Mouse (Mus musculus): ENCODE results near the gene Ccn5. TPM values are rescaled to one million over a fixed set of nuclear protein-coding genes. Genes with fewer than 3 reads are reported as not detected.

Gene Ccn5
- polyA plus RNA-seq (2012; rRNA removed): 71.4 and 97.6 TPM in 2 replicates

DNA sequence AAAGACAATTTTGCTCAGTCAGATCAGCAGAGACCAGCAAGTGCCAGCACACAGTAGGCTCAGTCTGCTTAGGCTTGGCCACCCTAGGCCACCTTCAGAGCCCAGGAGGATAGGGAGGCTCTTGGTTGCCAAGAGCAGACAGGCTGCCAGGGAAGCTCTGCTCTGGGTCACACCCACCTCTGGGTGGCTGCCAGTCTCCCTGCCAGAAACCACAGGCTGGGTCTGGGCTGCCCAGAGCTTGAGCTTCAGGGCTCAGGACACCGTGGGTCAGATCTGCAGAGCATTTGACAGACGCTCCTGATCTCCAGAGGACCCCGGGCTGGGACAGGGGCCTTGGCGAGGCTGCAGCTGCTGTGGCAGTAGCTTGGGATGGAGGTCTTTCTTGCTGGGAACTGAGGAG is at the start of gene Ccn5:
Gene Ccn5 (plus strand): TSS at position 255 of the 400 bp plus-strand sequence.
- DNase-seq: peak; percentile 58
- peaks cover 2% of the 10 kb centered on the region; the same call in 1 of the 2 replicates for H3K4me1 ChIP-seq (ENCODE audit: control insufficient read depth, insufficient read depth, low read length)
- TF ChIP-seq POLR2A (IDR thresholded peaks at IDR 0.05; ENCODE audit: borderline replicate concordance, extremely low read depth, low read depth, low read length) (no peak), CTCF (IDR thresholded peaks at IDR 0.05; ENCODE audit: insufficient read depth, low read length) (no peak)
- peak within 1 kb of the TSS; percentile 23 for H3K4me3 ChIP-seq (replicated peaks; ENCODE audit: extremely low read depth, low read depth, low read length)
- 40% methylated on average over 4 of the region's 4 CpGs for WGBS

DNA sequence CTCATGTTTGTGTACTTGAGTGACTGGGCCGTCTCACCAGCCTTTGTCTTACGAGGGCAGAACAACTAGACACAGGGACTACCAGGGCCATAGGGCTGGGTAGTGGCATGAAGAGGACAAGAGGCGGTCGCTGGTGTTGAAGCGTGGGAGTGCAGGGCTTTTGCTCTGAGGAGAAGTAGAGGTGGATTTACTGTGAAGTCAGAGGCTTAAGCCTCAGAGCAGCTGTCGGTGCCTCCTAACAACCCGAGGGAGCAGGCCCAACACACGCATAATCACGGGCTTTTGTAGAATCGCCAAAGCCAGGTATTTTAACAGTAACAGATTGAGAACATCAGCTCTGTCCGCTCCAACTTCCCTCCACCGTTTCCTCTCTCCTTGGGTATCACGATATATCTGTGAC is 44.0 kb upstream of the Ccn5 start:
- TF ChIP-seq CTCF (IDR thresholded peaks at IDR 0.05; ENCODE audit: insufficient read depth, low read length) (no peak), POLR2A (IDR thresholded peaks at IDR 0.05; ENCODE audit: borderline replicate concordance, extremely low read depth, low read depth, low read length) (no peak)
- DNase-seq: no peak
- no peaks in the 10 kb centered on the region for H3K4me1 ChIP-seq (ENCODE audit: control insufficient read depth, insufficient read depth, low read length)
- WGBS: 42% methylated on average over 13 of the region's 13 CpGs
- H3K4me3 ChIP-seq (replicated peaks; ENCODE audit: extremely low read depth, low read depth, low read length): no peak overlapping the region

DNA sequence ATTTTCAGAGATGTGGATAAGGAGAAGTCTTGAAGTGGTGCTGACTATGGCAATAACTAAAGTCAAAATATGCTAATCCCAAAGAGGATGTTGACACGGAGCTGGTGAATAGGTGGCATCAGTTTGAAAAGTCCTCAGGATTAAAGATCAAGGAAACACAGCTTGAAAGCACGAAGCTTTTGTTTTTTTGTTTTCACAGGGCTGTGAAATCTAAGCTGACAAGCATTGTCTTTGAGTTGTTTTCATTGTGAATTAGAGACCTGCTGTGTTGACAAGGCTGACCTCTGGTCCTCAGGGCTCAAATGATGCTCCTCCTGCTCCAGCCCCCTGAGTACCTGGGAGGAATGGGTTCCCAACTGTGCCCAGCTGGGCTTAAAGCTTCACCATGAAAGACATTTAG is 43.6 kb upstream of the Ccn5 start:
- TF ChIP-seq CTCF (IDR thresholded peaks at IDR 0.05; ENCODE audit: insufficient read depth, low read length) (no peak), POLR2A (IDR thresholded peaks at IDR 0.05; ENCODE audit: borderline replicate concordance, extremely low read depth, low read depth, low read length) (no peak)
- H3K4me1 ChIP-seq (ENCODE audit: control insufficient read depth, insufficient read depth, low read length): no peaks in the 10 kb centered on the region
- H3K4me3 ChIP-seq (replicated peaks; ENCODE audit: extremely low read depth, low read depth, low read length): no peak overlapping the region
- no peak for DNase-seq
- 36% methylated on average over 2 of the region's 2 CpGs for WGBS

DNA sequence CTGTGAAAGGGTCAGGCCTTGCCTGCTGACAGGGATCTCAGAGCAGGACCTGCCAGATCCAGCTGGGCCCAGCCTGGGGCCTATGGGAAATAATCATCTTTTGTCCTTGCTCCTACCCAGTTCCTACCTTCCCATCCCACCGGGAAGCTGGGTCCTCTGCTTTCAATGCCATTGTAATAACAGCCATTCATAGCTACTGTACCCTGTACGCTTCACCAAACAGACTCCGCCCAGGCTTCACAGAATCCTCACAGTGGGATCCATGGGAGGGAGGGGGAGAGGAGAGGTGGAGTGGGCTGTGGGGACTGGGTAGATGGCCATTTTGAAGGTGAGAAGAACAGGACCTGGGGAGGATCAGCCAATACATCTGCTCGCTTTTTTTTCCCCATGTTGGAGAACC is 41.8 kb upstream of the Ccn5 start:
- WGBS: 77% methylated on average over 4 of the region's 4 CpGs
- no peak for TF ChIP-seq CTCF (IDR thresholded peaks at IDR 0.05; ENCODE audit: insufficient read depth, low read length)
- no peak for TF ChIP-seq POLR2A (IDR thresholded peaks at IDR 0.05; ENCODE audit: borderline replicate concordance, extremely low read depth, low read depth, low read length)
- Histone ChIP-seq H3K4me1 (ENCODE audit: control insufficient read depth, insufficient read depth, low read length) (no peaks in the 10 kb centered on the region), H3K4me3 (replicated peaks; ENCODE audit: extremely low read depth, low read depth, low read length) (no peak overlapping the region)
- no peak for DNase-seq

DNA sequence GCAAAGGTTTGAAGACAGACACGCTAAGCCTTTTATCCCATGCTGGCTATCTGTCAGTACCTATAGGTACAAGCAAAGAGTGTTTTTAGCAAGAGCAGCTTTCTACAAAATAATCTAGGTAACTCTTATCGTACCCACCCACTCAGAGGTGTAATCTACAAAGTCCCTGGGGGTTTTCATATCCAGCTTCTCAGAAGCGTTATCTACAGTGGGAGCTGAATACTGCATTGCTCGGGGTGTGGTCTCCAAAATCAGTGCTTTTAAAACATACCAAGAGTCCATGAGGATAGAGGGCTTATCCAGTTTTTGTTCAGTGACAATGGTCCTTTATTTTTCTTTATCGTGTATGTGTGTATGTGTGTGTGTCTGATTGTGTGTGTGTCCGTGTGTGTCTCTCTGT is 37.3 kb upstream of the Ccn5 start:
- no peak for DNase-seq
- H3K4me3 ChIP-seq (replicated peaks; ENCODE audit: extremely low read depth, low read depth, low read length): no peak overlapping the region
- TF ChIP-seq CTCF (IDR thresholded peaks at IDR 0.05; ENCODE audit: insufficient read depth, low read length): no peak
- TF ChIP-seq POLR2A (IDR thresholded peaks at IDR 0.05; ENCODE audit: borderline replicate concordance, extremely low read depth, low read depth, low read length): no peak
- H3K4me1 ChIP-seq (ENCODE audit: control insufficient read depth, insufficient read depth, low read length): no peaks in the 10 kb centered on the region
- 83% methylated on average over 6 of the region's 6 CpGs for WGBS

DNA sequence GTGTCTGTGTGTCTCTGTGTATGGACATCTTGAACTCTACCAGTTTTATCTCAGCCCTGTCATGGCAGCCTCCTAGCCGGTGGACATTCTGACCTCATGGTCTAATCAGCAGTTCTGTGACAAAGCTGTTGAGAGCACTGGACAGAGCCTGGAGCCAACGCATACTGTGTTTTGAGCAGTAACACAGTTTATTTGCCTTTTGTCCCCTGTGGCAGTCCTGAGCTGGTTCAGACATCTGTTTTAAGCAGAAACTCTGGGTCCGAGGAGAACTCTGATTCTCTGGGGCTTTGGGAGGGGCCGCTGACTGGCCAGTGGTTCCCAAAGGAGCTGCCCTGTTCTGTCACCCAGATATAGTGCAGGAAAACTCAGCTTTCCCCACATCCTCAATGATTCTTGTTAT is 36.8 kb upstream of the Ccn5 start:
- Histone ChIP-seq H3K4me3 (replicated peaks; ENCODE audit: extremely low read depth, low read depth, low read length) (no peak overlapping the region), H3K4me1 (ENCODE audit: control insufficient read depth, insufficient read depth, low read length) (no peaks in the 10 kb centered on the region)
- 56% methylated on average over 4 of the region's 4 CpGs for WGBS
- TF ChIP-seq POLR2A (IDR thresholded peaks at IDR 0.05; ENCODE audit: borderline replicate concordance, extremely low read depth, low read depth, low read length) (no peak), CTCF (IDR thresholded peaks at IDR 0.05; ENCODE audit: insufficient read depth, low read length) (no peak)
- DNase-seq: no peak

GRCm38 (mm10) chr2:163787086-163787485 is 33.6 kb upstream of the Ccn5 start:
- TF ChIP-seq CTCF (IDR thresholded peaks at IDR 0.05; ENCODE audit: insufficient read depth, low read length): no peak
- WGBS: 84% methylated on average over 6 of the region's 6 CpGs

DNA sequence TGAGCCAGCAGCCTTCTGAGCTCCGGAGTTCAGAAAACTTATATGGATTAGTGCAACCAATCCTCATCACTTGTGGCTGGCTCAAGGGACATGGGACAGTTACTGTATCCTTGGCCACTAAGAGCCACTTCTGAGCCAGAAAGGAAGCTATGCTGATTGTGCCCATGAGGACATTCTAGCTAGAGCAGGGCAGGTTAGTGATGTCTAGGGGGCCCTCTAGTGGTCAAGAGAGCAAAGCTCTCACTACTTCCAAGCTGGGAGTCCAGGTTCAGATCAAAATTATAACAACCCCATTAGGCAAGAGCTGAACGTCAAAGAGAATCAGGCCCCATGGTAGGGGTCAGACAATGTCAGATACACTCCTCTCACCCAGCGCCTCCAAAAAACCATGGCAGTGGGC is 33.0 kb upstream of the Ccn5 start:
- no peak for DNase-seq
- H3K4me3 ChIP-seq (replicated peaks; ENCODE audit: extremely low read depth, low read depth, low read length): no peak overlapping the region
- 39% methylated on average over 3 of the region's 3 CpGs for WGBS
- no peaks in the 10 kb centered on the region for H3K4me1 ChIP-seq (ENCODE audit: control insufficient read depth, insufficient read depth, low read length)
- TF ChIP-seq CTCF (IDR thresholded peaks at IDR 0.05; ENCODE audit: insufficient read depth, low read length): peak; percentile 58
- TF ChIP-seq POLR2A (IDR thresholded peaks at IDR 0.05; ENCODE audit: borderline replicate concordance, extremely low read depth, low read depth, low read length): no peak

More at GRCm38 (mm10) chr2:163787086-163787485, 33.6 kb upstream of the Ccn5 start:
- DNase-seq: no peak
- Histone ChIP-seq H3K4me3 (replicated peaks; ENCODE audit: extremely low read depth, low read depth, low read length) (no peak overlapping the region), H3K4me1 (ENCODE audit: control insufficient read depth, insufficient read depth, low read length) (no peaks in the 10 kb centered on the region)

DNA sequence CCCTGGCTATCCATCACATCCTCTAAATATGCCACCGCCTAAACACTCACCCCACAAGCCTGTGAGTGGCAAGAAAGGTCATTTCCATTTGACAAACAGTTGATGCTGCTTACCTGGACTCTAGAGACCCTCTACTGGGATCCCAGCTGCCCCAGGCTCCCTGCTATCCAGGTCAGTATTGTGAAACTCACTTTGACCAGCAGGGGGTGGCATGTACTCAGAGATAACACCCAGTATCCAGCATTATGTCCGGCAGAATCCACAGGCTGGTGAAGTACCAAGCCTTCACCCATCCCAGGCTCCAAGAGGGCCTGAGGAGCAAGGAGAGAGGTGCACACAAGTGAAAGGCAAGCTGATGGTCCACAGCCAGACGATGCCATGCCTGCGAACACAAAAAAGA is 32.2 kb upstream of the Ccn5 start:
- TF ChIP-seq CTCF (IDR thresholded peaks at IDR 0.05; ENCODE audit: insufficient read depth, low read length) (peak; percentile 67), POLR2A (IDR thresholded peaks at IDR 0.05; ENCODE audit: borderline replicate concordance, extremely low read depth, low read depth, low read length) (no peak)
- 62% methylated on average over 4 of the region's 4 CpGs for WGBS
- DNase-seq: peak; percentile 64
- H3K4me1 ChIP-seq (ENCODE audit: control insufficient read depth, insufficient read depth, low read length): no peaks in the 10 kb centered on the region
- no peak overlapping the region for H3K4me3 ChIP-seq (replicated peaks; ENCODE audit: extremely low read depth, low read depth, low read length)

DNA sequence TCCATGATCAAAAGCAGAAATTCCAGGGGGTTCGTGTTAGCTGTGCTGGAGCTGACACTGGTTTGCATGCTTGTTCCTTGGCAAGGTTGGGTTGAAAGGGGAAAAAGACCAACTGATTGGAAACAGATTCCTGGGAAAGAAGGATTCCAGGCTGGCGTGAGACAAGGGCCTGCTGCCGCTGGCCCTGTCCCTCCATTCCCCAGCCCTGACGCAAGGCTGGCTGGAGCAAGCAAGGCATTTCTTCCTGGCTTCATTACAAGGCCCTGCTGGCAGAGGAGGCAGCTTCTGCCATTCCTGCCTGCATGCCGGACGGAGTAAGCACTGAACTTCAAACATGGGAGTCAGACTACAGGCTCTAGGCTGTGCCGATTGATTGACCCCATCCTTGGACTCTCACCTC is 22.2 kb upstream of the Ccn5 start:
- no peak for DNase-seq
- Histone ChIP-seq H3K4me1 (ENCODE audit: control insufficient read depth, insufficient read depth, low read length) (no peaks in the 10 kb centered on the region; the same call in 1 of the 2 replicates), H3K4me3 (replicated peaks; ENCODE audit: extremely low read depth, low read depth, low read length) (no peak overlapping the region)
- no peak for TF ChIP-seq CTCF (IDR thresholded peaks at IDR 0.05; ENCODE audit: insufficient read depth, low read length)
- TF ChIP-seq POLR2A (IDR thresholded peaks at IDR 0.05; ENCODE audit: borderline replicate concordance, extremely low read depth, low read depth, low read length): no peak
- 57% methylated on average over 7 of the region's 7 CpGs for WGBS

All from lung, adult 2 months (tissue).